Mouse (Mus musculus) retina, postnatal 7 days (tissue): ENCODE data around the gene Ppp1r1c.
"Not testable (repeated sequence)": the region's sequence is repeated elsewhere in the genome, so short reads cannot be mapped to it uniquely, and the experiment has no call there.

Experiments
- DNase-seq: peaks from one replicate; pipeline ENCODE4 v3.0.0-alpha.2; 2012; ENCODE audit warnings: low read depth, low spot score

The Ppp1r1c gene

GRCm38 (mm10) chr2:79741966-79742365, 34.4 kb downstream of the Ppp1r1c start:
- no peak for DNase-seq

DNA sequence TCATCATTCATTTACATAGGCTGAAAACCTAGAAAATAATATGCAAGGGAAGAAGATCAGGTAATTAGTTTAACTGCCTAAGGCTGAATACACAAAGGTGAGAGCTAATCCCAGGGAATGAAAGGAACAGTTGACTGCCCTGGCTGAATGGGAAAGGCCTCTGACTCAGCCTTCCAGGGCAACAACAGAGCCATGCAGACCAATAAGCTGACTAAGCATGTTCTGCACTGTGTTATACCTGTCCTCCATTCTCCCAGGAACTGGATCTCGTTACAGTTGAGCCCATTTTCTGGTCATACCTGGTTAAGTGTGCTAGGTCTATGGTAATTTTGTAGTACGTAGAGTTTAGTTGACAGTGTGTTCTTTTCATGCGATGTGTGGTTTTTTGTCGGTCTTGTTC, 36.6 kb downstream of the Ppp1r1c start:
- no peak for DNase-seq

- no peak for DNase-seq
Observed at GRCm38 (mm10) chr2:79751685-79752084, 44.1 kb downstream of the Ppp1r1c start.

- DNase-seq = no peak
Observed at GRCm38 (mm10) chr2:79760018-79760417, 52.4 kb downstream of the Ppp1r1c start.

DNA sequence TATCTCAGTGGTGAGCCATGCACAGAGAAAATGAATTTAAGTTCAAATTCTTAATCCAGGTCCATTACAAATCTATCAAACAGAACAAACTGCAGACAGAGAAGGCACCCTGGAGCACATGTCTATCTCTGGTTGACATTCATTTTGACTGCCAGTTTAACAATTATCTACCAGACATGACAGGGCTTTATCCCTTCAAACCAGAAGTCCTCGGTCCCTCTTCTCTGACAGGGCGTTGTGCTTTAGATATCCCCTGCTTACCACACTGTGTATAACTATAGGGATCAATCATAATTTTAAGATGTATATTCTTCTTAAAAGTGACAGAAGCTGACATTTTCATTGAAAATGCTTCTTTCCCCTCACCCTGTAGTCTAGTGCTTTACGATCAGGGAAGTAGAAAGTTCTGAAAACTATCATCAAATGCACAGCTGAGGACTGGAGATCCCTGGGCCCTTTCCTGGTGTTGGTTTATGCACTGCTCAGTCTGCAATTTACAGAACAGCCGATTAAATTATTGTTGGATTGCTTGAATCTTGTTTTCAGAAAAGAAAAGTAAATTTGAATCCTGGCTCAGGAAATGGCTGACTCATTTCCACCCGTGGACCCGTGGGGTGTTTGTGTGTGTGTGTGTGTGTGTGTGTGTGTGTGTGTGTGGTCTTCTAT, 55.3 kb downstream of the Ppp1r1c start:
- DNase-seq = no peak

DNA sequence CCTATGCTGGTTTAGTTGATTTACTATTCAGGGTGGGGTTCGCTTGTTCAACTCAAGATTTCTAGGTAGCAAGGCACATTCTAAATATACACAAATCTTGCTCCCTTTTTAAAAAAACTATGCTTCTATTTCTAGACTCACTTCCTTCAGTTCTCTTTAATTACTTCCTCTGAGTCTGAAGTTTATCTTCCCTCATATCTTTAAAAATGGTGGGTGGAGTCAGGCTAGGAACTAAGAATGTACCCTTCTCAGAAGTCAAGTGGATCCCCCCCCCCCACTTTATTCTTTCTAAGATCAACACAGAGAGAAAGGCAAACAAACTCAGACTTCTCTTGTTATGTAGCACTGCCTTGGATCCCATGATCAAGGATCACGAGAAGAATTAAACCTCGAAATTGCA, 57.5 kb downstream of the Ppp1r1c start:
- no peak for DNase-seq

GRCm38 (mm10) chr2:79765723-79766122, 58.1 kb downstream of the Ppp1r1c start:
- no peak for DNase-seq

GRCm38 (mm10) chr2:79768625-79769024, 61.0 kb downstream of the Ppp1r1c start:
- DNase-seq = no peak

GRCm38 (mm10) chr2:79770307-79770706, 62.7 kb downstream of the Ppp1r1c start:
- DNase-seq = no peak

DNA sequence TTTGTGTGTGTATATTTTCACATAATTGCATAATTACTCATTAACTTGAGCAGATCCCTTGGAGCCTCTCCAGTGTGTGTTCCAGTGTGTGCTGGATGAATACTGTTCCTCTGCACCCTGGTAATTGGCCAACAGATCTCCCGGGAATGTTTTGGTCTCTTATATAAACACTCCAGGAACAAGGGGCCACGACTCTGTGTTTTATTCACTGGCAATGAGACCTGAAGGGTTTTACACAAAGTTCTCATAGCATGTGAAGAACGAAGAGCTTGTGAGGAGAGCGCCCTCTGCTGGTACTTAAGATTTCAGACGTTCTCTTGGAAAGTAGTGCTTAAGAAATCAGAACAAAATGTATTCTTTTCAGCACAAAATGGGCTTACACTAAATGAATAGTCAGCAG, 66.8 kb downstream of the Ppp1r1c start:
- DNase-seq = peak; percentile 49

DNA sequence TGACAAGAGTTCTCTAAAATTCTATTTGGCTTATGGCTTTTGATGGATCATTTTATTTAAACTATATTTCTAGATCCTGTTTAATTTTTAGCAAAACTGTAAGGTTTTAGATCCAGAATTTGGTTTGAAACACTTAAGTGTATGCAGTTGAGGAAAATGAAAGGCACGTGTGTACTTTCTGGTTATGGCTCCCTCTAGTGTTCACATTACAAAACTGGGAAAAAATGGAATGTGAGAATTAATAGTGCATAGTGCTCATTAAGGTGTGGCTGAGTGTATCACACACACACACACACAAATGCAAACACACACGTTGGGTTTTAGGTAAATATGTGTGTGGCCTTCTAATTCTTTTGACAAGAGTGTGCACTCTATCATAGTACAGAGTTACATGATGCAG, 70.2 kb downstream of the Ppp1r1c start:
- DNase-seq = no peak

DNA sequence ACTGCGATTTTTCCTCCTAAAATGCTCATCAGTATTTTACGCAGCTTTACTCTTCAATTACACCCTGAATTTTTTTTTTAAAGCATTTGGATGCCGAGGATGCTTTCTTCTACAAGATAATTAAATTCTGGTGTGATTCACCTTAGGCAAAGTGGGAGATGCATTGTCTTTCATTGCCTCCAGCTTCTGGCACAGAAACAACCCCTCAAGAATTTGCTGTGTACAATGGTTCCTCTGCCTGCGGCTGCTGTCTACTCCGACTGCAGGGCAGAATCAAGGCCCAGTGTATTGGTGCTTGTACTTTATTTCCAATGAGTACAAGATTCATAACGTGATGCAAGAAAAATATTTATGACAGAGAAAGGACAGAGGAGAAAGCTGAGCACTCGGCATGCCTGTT, 73.2 kb downstream of the Ppp1r1c start:
- no peak for DNase-seq

DNA sequence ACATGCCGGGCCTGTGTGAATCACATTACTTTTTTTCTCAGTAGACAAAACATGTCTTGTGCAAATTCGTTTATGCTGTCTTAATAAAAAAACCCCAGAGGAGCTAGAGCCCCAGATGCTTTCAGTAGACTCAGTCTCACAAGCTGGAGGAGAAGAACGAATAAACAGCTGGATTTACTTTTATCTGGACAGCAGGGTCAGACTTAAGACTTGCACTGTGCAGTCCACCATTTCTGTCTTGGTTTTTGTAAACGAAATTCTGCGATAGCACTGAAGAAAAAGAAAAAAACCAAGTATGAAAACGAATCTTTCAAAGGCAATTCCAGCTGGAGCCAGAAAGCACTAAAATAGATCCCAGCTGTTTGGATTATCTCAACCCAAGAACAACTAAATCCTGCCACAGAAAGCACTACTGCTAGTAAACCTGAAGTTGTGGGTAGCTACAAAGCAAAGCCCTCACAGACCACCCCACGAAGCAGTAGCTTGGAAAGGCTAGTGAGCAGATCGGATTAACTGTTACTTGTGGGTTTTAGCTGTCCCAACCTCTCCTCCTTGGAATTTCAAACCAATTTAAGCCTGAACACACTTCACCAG, 78.1 kb downstream of the Ppp1r1c start:
- DNase-seq = no peak

GRCm38 (mm10) chr2:79786467-79786866, 78.9 kb downstream of the Ppp1r1c start:
- DNase-seq = no peak

DNA sequence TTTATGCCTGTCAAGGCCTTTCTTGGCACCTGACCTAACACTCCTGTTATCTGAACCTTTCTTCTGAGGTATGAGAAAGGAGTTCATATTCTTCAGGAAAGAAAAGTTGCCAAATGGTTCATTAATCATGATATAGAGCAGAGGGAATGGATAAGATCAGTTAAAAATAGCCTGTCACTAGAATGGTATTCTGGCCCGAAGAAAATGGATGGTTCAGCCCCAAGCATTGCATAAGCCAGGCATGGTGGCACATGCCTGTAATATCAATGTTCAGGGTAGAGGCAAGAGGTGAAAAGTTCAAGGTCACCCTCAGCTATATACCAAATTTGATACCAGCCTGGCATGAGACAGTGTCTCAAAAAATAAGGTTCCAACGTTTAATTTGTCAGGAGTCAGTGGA, 85.6 kb downstream of the Ppp1r1c start:
- no peak for DNase-seq

GRCm38 (mm10) chr2:79797444-79797843, 89.9 kb downstream of the Ppp1r1c start:
- no peak for DNase-seq

DNA sequence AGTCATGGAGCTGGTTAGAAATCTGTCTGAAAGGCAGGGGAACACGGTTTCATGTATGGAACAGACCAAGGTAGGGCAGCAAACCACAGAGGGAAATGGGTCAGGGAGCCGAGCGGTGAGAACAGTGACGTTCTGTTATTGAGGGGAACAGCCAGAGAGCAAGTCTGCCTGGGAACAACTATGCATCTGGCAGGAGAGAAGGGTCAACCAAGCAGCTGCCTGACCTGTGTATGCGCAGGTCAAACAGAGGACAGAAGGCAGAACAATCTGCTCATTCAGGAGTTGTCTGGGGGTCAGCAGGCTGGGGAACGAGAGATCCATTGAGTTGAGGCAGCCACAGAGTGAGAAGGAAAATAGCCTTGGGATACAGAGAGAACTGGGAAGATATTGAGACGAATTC, 91.0 kb downstream of the Ppp1r1c start:
- no peak for DNase-seq

- DNase-seq = no peak
Observed at GRCm38 (mm10) chr2:79815708-79816484, 108.3 kb downstream of the Ppp1r1c start.

- DNase-seq = no peak
Observed at GRCm38 (mm10) chr2:79819543-79819942, 112.0 kb downstream of the Ppp1r1c start.

DNA sequence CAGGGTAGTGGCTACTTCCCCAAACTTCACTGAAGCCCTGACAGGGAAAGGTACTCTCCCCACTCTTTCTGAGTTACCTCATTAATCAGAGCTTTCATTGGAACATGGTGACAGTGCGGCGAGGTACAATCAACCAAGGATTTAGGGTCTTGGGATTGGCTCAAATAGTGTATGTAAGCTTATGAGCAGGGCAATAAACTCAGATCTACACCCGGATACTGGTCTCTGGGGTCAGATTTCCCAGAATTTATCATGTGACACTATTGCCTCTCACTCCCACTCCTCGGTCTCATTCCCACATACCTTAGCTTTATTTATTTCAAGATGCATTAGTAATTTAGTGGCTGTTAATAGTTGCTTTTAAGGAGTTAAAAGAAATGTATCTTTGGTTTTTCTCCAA, 118.3 kb downstream of the Ppp1r1c start:
- no peak for DNase-seq

- no peak for DNase-seq
Observed at GRCm38 (mm10) chr2:79839090-79839489, 131.5 kb downstream of the Ppp1r1c start.

- DNase-seq = no peak
Observed at GRCm38 (mm10) chr2:79839513-79839912, 131.9 kb downstream of the Ppp1r1c start.

DNA sequence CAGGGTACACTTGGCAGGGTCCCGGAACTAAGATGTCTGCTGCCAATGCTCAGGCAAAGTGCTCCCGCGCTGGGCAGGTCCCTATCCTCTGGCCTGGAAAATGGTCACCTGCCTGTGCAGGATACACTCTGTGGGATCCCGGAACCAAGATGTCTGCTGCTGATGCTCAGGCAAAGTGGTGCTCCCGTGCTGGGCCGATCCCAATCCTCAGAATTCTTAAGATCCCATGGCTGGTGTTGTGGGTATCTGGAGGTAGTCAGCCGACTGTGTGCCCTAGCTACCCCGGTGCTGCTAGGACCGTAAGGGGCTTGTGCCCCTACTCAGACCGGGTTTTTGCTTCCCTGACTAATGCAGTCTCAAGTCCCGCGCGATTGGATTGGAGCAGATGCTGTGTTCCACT, 139.8 kb downstream of the Ppp1r1c start:
- not testable (repeated sequence) for DNase-seq
